Mouse (Mus musculus): ENCODE data around the gene Smim15. TPM values are rescaled to one million over a fixed set of nuclear protein-coding genes. Genes with fewer than 3 reads are reported as not detected.

The Smim15 gene
- total RNA-seq, 2 experiments from 2014 or later = 18.7 to 20.1 TPM

DNA sequence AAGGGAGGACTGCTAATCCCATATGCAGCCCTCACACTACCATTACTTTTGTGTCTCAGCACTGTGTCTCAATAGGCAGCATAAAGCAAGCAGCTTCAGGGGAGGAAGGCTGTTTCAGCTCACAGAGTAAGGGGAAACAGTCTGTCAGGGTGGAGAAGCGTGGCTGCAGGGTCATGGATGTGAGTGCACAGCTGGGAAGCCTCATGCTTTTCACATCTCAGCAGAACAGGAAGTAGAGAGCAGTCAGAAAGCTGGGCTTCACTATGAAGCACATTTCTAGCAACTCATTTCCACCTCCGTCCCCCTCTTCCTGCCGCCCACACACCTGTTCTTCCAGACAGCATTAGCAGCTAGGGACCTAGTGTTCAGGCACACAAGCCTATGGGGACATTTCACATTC is 12.7 kb downstream of the Smim15 start:
- intact Hi-C loops (cut with DNase I; ENCODE audit: low total_unique reads) = no loop called here
- DNase-seq = no peak

DNA sequence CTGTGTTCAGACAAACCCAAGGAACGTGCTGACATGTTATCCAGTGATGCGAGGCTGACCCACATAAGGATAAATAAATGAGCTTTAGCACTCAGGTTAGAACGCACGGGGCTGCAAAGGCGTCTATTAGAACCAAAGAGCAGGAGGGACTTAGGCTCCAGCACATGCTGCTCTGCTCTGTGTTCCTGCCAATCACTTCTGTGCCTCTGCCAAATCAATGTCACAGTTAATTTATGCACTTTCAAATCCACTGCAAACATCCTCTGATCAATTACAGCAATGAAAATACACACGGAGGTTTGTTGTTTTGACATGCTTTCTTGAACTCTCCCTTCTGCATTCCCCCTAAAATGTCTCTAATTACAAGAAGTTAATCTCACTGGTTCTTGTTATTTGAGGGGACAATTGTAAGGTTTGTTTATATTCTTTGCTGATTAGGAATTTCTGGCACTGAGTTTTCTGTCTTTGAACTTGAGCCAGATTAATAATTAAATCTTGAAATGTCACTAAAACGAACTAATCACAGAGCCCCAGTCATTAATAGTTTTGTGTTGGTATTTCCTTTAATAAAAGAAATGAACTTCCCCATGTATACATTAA is 16.1 kb downstream of the Smim15 start:
- intact Hi-C loops (cut with DNase I; ENCODE audit: low total_unique reads) = no loop called here

DNA sequence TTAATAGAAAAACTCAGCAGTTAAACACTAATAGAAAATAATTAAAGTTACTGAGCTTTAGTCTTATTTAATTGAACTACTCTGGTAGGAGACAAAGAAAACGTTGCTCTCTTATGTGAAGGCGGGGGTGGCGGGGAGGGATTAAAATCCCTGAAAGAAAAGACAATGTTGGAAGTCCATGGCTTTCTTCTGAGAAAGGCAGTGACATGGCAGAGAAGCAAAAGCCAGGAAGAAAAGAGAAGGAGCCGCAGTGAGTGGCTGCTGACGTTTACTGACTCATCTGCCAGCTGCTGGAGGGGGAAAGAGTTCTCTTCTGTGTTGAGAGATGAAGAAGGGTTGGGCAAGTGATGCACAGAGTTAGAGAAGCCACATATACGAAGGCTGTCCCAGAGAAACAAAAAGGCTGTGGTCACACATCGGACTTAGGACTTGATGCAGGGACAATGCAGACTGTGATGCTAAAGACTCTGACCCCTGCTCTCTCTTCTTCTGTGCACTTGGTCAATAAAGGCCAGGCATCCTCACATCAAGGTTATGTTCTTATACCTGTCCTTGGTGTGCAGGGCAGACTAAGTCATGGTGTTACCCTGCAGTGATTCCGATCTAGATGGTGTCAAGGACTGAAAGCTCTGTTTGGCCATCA is 16.8 kb downstream of the Smim15 start:
- intact Hi-C loops (cut with DNase I; ENCODE audit: low total_unique reads) = no loop called here
- no peak for DNase-seq

More for the DNA sequence above, 16.1 kb downstream of the Smim15 start:
- no peak for DNase-seq

DNA sequence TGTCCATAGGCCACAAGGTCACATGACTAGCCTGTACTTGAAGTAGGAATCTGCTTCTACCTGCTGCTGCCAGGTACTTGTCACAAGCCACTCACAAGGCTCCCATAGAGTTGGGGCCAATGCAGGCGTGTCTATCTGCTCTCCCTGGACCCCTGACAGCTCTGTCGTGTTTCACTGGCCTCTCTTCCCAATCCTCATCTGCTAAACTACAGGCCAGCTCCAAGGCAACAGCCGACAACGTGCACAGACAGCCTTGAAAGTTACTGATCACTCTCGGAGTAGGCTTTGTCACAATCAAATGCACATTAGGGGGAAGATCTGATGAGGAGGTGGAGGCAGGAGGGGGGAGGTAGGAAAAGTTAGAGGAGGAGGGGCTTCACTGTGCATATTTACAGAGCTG is 18.7 kb downstream of the Smim15 start:
- intact Hi-C loops (cut with DNase I; ENCODE audit: low total_unique reads) = no loop called here
- no peak for DNase-seq

DNA sequence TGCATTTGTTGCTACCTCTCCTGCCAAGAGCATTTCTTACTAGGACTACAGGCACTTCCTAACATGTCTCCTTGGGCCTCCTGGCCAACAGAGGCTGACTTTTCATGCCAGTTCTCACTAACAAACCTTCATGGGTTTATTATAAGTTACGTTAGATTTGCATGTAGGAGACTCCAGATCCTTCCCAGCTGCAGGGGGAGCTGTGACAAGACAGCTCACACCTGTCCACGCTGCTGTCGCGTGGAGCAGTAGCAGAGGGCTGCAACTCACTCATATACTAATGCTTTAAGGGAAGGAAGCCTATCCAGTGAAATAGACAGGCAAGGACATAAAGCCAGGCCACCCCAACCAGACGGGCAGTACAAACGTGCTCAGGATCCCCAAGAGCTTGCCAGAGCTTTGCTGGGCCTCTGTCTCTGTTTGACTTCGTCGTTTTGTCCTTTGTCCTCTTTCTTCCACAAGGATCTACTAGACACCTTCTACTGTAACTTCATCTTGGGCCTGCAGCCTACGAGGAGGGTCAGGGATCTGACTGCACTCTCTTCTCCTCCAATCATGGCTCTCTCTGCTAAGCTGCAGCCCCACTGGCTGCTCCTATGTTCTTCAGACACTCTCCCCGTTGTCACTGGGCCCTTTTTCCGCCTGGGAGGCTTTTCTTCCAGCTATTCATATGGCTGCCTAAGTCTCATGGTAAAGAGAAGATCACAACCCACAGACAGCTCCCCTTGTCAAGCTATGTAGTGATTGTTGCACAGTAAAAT is 19.3 kb downstream of the Smim15 start:
- no peak for DNase-seq
- intact Hi-C loops (cut with DNase I; ENCODE audit: low total_unique reads) = no loop called here

DNA sequence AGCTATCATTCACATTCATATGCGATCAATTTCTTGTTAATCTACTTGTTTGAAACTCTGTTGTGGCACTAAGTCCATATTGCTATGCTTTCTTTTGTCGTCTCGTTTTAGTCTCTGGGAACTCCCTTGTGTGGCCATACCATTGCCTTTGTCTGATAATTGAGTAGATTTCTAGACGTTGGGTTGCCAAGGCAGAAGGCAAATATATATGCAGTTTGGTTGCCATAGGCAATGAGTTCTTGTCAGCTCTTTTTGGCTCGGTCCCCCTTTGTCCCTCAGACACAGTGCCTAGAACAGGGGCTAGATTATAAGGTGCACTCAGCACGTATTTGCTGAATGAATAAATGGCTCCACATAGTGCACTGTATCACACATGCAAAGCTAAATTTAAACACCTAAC is 20.1 kb downstream of the Smim15 start:
- intact Hi-C loops (cut with DNase I; ENCODE audit: low total_unique reads) = no loop called here
- DNase-seq = no peak

DNA sequence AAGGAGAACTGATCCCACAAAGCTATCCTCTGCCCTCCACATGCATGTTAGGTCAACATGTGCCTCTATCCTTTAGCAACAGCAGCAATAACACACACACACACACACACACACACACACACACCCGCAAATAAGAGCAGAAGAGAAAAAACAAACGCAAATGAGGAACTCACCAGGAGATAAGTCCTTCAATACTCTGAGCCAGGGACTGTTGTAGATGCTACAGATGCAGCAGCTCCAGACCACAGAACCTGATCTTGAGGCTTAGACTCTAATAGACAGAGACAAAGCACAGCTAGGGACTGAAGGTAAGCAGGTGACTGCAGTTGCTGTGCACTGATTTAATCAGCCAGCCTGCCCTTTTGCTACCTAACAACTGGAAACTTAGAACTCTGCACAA is 21.8 kb downstream of the Smim15 start:
- intact Hi-C loops (cut with DNase I; ENCODE audit: low total_unique reads) = no loop called here
- no peak for DNase-seq

DNA sequence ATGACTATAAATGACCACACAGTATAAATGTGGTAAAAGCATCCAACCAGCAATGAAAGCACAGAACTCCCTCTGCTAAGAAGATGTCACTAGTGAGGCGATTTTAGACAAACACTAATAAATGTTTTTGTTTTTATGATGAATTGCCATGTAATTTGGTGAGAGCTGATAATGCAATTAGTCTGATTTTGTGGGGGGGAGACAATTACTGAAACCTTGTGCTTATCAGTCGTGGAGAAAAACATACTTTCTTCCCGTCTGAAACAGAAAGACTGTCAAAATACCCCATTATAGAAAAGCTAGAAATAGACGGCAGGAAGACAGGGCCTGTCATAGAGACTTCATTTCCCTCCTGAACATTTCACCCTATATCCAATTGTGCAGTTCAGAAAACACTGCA is 24.9 kb downstream of the Smim15 start:
- intact Hi-C loops (cut with DNase I; ENCODE audit: low total_unique reads) = no loop called here
- no peak for DNase-seq

DNA sequence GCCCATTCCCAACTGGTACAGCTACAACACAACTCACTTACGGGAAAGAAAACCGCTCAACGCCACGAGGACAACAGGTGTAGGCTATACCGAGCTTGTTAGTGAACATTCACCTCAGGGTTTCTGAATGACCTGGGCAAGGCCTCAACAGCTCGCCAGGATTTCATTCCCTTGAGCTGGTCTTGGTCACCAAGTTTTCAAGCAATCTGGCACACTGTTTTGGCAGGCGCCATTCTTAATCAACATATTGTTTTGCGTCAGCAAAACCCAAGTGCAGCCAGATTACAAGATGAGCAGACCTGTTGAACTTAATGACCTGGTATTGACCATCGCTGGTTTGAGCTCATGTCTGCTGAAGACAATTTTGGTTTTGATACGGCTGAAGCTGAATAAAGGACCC is 25.9 kb downstream of the Smim15 start:
- no peak for DNase-seq
- intact Hi-C loops (cut with DNase I; ENCODE audit: low total_unique reads) = no loop called here

DNA sequence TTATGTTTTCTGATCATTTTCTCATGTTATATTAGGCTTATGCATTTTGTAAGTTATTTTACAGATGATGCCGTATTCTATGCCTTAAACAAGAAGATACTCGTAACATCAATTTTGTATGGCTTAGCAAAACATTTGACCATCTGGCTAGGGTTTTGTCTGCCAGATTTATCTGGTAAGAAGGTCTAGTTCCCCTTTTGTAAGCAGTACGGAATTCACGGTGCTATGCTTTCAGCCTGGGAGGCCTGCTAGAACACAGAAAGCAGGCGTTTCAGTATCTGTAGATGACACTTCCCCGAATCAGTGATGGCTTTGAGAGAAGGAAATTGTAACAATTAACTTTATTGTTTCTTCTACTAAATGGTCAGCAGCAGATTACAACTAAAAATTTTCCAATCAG is 33.2 kb downstream of the Smim15 start:
- no peak for DNase-seq
- intact Hi-C loops (cut with DNase I; ENCODE audit: low total_unique reads) = no loop called here

DNA sequence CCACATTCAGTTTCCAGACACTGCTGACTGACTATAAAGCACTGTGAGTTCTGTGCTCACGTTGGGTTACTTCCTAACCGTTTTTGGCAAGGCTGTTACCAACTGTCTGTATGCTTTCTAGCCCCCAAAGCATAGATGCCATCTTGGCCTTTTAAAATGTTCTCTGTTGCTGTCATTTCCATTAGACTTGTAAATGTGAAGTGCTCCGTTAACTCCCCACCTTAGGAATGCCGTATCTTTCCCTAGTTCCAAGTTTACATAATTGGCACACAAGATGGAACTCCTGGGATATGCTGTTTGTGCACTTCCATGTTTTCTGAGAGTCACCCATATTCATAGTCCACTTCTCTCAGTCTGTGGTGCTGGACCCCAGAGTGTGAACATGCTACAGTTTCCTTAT is 33.7 kb downstream of the Smim15 start:
- intact Hi-C loops (cut with DNase I; ENCODE audit: low total_unique reads) = no loop called here

DNA sequence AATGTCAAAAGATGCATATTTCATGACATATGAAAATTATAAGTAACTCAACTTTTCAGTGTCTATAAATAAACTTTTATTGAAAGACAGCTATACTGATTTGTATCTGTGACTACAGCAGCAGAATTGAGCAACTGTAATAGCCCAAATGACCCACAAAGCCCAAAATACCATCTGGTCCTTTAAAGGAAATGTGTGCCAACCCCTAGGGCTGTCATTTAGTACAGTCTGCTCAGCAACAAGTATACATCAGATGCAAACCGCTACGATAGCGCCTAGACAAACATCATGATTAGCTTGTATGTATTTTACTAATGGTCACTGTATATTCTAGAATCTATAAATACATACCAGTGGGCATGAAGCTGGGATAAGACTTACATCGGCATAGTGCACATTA is 39.8 kb downstream of the Smim15 start:
- no peak for DNase-seq

More for the DNA sequence above, 33.7 kb downstream of the Smim15 start:
- no peak for DNase-seq

DNA sequence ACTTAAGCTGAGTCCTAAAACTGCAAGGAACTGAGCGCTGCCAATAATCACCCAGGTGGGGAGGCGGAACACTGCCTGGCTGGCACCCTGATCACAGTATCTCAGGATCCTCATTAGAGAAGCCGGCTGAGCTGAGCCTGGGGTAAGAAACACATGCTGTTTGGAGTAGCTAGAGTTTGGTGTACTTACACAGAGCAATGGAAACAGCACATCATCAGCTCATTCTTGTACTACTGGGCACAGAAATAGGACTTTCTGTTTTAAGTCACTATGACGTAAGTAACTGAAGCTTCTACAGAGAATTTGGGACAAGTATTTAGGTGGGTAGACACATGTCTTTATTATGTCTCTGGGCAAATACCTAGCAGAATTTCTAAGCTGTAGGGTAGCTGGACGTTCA is 41.8 kb downstream of the Smim15 start:
- no peak for DNase-seq
- intact Hi-C loops (cut with DNase I; ENCODE audit: low total_unique reads) = no loop called here

More for the DNA sequence above, 39.8 kb downstream of the Smim15 start:
- intact Hi-C loops (cut with DNase I; ENCODE audit: low total_unique reads) = no loop called here

DNA sequence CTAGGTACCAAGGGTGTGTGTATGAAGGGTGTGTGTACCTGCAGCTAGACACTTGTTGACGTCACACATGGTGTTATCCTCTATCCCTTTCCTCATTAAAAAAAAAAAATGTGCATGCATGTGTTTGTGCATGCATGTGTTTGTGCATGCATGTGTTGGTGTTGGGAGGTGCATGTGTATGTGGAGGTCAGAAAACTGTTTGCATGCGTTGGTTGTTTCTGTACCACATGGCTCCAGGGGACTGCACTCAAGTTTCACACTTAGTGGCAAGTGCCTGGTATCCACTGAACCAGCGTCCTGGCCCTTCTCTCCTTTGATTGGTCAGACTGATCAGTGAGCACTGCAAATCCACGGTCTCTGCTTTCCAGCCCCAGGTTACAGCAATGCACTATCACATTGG is 42.5 kb downstream of the Smim15 start:
- intact Hi-C loops (cut with DNase I; ENCODE audit: low total_unique reads) = no loop called here
- DNase-seq = no peak

DNA sequence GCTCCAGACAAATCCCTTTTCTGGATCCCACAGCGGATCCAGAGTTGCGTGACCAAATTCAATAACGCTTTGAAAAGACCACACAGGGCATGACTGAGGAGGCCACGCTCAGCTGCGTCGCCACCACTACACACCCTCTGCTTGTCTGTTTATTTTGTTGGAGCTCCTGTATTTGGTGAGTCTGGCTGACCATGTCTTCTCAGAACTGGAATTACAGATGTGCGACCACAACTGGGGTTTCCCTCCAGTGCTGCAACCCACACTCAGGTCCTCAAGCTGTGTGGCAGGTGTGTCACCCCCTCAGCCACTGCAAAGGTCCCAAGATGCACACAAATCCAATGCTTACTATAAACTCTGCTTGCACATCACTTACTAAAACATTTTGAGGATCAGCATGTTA is 48.0 kb downstream of the Smim15 start:
- intact Hi-C loops (cut with DNase I; ENCODE audit: low total_unique reads) = no loop called here
- no peak for DNase-seq

DNA sequence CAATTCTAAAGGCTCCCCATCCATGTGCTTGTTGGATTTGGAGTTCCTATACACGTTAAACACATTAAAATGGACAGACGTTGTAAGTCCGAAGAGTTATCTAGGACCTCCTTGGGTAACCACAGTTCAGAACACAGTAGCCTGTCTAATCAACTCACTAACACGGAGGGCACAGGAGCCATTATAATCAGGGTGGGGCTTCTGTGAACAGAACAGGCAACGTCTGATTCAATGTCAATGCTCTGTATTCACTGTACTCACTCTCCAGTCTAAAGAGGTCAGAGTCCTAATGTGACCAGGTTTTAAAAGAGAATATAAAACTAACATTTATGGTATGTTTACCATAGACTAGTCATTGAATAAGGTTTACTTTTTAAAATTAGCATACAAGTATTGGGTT is 50.4 kb downstream of the Smim15 start:
- intact Hi-C loops (cut with DNase I; ENCODE audit: low total_unique reads) = no loop called here
- DNase-seq = no peak

DNA sequence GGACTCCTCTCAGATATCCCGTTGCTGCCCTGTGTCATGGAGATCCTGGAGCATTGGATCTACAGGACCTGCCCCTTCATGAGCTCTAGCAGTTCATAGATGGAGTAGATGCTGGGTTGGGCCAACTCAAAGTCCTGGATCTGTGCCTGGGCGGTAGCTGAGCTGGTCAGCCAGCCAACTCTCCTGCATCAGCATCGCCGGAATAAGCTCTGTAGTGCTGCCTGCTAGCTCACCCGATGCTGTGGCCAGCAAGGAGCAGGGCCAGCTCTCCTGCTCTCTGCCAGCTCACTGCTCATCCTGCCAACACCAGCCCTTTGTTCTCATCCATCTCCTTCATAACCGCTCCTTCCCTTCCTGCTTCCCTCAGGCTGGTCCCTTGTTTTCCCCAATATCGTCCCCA is 51.4 kb downstream of the Smim15 start:
- DNase-seq = peak; percentile 52
- intact Hi-C loops (cut with DNase I; ENCODE audit: low total_unique reads) = no loop called here

DNA sequence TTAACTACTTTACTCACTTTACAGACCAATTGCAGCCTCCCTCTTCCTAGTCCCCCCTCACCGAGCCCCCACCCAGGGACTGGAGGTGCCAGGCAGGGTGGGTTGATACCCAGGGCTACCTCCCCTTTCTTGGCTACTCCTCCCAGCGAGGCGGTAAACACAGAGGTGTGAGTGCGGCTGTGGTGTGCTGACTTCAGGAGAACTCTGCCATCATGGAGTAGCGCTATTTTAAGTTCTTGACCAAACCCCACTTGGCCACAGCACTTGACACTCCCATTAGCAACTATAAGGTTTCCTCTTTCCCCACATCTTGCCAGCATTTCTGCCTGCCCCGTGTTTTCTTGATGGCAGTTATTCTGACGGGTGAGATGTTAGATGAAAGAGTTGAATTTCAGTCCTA is 52.2 kb downstream of the Smim15 start:
- DNase-seq = peak; percentile 17

More for the DNA sequence above, 52.2 kb downstream of the Smim15 start:
- intact Hi-C loops (cut with DNase I; ENCODE audit: low total_unique reads) = no loop called here

Data from gastrocnemius, postnatal 14 days (tissue).